Mouse (Mus musculus) fat pad, adult 2 months (tissue): Measurements from ENCODE around the gene Hist1h4d.
"Not testable (repeated sequence)": the region's sequence is repeated elsewhere in the genome, so short reads cannot be mapped to it uniquely, and the experiment has no call there.

Experiments
- DNase-seq: peaks from one replicate; pipeline ENCODE4 v3.0.0-alpha.2; 2011; ENCODE audit warnings: low read depth, low spot score; ENCODE audit errors: extremely low read depth

Gene Hist1h4d

DNA sequence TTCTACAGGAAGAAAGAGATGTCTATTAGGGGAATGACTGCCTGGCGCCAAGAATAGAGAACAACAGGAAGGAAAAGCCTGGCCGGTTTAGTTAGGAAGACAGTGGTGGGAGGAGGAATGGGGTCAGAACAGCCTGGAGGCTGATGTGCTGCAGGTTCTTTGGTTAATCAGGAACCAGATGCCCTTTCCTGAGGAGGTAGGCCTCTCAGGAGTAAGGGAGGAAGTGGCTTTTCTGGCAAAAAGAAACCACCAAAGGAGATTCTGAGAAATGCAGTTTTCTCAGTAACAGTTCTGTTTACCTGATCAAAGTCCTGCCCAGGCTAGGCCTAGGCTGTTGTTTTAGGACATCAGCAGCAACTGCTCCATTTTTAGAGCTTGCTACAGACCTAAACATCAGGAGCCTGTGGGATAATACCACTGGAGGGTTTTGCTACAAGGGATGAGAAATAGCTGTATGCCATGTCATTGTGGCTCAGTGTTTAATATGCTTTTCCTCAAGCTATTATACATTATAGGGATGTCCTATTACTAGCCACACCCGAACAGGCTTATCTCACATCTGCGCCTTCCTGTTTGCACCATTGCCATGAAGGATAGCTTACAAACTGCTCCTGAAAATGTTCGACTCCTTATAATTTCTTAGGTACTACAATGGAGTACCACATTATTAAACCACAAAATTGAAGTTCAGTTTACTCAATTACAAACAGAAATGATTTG is 11.8 kb downstream of the Hist1h4d start:
- no peak for DNase-seq

DNA sequence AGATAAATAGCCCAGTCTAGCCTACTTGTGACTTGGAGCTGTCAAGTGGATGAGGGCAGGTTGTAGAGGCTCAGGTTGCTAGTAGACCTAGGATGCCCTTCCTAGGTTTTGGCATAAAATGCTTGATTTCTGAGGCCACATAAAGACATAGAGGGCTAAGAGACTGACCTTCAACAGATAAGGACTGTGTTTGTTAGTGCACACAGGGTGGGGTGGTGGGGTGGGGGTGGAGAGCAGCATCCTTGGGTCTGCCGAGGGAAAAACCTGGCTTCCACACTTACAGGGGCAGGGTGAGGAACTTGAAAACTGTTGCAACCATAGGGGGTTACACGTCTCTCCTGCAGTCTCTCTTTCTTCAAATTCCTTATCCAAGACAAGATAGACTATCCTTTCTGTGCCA is 13.8 kb downstream of the Hist1h4d start:
- no peak for DNase-seq

DNA sequence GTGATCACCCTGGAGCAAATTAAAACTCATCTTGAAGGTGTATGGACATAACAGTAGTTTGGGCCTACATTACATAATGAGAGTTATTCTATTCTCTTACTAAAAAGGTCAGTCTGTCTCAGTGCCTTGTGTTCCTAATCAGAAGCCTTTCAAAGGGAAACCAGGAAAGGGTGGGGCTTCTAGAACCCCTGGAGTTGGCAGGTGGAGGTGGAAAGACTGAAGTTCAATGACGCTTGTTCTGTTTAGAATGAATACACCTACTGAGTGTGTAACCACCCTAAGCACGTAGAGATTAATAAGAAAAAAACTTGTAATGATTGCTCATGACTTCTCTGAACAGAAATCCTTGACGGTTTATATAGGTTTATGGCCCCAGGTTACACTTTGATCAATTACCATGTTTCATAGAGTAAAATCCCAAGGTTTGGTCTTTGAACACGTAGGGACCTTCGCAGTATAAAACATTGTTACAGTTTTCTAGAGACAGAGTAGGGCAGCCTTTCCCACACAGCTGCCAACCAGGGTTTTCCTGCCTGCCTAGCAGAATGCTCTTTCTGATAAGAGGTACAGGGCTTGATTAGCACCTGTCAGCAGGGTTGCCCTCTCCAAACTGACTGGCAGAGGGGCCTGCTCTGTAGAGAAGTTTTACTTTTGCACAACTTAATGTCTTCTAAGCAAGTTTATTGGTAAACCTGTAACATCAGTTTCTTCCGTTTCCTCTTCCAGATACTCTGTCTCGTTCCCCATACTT is 14.4 kb downstream of the Hist1h4d start:
- no peak for DNase-seq

DNA sequence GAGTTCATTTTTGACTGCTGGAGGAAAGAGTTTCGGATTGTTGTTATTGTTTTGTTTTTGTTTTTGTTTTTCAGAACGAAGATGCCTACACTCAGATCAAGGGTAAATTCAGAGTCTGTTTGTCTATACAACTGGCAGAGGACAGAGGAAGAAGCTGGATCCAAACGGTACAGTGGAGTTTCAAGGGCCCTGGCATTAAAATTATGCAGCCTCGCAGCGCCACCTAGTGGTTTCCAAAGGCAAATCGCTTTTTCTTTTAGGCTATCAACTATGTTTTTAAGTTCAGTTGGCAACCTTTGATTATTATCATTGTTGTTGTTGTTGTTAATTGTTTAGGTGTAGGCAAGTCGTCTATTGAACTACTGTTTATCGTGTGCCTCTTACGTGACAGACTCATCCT is 16.6 kb downstream of the Hist1h4d start:
- DNase-seq = no peak

DNA sequence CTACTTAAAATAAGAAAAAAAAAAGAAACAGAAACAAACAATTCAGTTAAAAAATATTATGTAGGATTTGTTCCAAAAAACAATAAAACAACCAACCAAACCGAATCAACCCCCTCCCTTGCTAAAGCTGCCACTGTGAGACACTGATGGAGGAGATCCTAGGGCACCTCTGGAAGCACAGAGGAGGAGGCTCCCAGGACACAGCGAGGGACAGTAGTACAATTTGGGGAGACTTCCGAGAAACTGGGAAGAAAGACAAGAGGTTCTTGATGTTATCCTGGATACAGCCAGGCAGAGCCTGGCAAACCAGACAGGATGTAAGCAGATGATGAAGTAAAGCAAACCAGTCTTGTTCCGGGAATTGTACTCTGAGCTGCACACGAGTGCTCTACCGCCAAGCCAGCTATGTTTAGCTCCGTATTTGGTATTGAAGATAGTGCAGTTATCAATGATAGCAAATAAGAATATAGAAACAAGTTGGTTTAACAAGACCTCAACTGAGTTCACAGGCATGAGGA is 21.8 kb downstream of the Hist1h4d start:
- DNase-seq = no peak

DNA sequence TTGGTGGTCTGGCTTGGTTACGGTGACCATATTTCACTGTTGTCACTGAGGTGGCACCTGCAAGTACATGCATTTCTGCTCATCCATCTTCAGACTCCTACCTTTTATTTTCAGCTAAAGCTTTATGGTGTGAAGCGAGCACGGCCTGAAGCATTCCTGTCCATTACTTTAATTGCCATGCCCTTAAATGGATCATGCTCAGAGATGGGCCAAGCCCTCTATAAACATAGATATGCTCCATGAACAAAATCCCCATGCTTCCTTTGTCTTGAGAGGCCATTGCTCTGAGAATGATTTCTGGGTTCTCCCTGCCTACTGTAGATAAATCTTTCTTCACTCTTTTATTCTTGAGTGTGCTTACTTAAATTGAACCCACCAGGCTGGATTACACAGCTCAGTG is 23.1 kb downstream of the Hist1h4d start:
- DNase-seq = no peak

- no peak for DNase-seq
Observed at GRCm38 (mm10) chr13:23605052-23605451, 23.7 kb downstream of the Hist1h4d start.

GRCm38 (mm10) chr13:23609209-23609608 is 27.8 kb downstream of the Hist1h4d start:
- no peak for DNase-seq

DNA sequence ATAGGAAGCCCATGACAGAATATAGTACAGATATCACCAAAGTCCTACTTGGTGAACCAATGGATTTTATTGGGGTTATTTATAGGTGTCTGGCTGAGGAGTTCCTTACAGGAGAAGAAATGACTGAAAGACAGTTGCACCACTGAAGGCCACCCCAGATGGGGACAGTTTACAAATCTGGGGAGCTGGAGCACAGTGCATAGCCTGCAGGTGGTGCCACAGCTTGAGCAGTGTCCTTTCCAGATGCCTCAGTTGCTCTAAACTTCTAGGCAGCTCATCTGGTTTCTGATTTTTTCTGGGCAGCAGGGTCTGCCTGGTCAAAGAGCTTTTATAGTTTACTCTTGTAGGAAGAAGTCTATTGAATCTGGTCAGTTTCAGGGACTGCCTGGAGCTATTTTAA is 28.4 kb downstream of the Hist1h4d start:
- DNase-seq = no peak

DNA sequence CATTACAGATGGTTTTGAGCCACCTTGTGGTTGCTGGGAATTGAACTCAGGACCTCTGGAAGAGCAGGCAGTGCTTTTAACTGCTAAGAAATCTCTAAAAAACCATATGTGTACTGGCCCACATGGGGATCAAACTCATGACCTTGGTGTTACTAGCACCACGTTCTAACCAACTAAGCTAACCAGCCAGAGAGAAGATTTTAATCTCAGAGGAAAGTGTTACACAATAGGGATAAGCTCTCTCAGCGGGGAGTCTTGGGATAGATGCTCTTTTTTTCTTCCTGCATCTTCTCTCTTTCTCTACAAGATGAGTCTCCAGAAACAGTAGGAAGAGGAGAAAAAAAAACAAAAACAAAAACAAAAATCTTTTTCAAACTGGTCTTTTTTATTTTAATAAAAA is 29.0 kb downstream of the Hist1h4d start:
- DNase-seq = no peak

DNA sequence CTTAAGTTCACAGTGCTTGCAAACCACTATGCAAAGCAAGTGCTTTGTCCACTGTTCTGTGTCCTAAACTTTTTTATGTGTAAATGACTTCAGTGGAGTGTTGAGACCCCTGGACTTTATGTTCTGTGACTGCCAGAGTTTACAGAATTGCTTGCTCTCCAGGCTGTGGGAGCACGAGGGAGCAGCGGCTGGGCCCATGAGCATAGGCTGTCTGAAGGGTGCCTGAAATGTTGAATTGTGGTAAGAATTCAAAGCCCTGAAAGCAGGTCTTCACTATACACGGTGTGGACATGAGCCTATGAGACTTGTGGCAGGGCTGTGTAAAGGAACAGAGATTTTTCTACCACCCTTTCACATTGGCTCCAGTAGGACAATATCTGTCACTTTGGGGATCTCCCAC is 30.2 kb downstream of the Hist1h4d start:
- no peak for DNase-seq

DNA sequence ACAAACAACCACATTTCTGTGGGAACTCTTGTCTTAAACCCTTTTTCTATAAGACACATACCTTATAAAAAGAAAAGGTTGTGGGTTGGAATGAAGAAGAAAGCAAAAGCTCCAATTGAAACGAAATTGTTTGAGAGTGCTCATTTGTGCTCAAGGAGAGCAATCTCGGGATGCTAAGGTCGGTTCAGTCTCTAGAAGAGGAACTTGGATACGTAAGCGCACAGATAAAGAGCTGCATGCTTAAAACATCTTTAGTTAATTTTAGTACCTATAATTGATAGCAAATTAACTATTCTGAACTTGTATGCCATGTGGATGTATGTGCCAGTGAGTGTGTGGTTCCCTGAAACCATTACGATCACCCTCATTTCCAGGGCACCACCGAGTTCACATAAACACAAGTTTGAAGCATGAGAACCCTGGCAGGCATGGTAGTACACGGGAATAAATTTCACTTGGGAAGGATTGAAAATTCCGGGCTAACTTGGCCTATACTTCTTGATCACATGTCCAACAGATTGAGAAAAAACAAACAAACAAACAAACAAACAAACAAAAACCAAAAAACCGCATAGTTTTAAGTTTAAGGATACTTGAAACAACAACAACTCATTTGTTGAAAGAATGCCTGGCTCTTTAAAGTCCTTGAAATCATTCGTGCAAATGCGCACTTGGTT is 38.8 kb downstream of the Hist1h4d start:
- DNase-seq = no peak

GRCm38 (mm10) chr13:23620733-23621531 is 39.5 kb downstream of the Hist1h4d start, which contains the start of gene Hist1h2be:
Gene Hist1h2be, minus strand, starts transcription at chr13:23621124.
- DNase-seq = peak; percentile 89

DNA sequence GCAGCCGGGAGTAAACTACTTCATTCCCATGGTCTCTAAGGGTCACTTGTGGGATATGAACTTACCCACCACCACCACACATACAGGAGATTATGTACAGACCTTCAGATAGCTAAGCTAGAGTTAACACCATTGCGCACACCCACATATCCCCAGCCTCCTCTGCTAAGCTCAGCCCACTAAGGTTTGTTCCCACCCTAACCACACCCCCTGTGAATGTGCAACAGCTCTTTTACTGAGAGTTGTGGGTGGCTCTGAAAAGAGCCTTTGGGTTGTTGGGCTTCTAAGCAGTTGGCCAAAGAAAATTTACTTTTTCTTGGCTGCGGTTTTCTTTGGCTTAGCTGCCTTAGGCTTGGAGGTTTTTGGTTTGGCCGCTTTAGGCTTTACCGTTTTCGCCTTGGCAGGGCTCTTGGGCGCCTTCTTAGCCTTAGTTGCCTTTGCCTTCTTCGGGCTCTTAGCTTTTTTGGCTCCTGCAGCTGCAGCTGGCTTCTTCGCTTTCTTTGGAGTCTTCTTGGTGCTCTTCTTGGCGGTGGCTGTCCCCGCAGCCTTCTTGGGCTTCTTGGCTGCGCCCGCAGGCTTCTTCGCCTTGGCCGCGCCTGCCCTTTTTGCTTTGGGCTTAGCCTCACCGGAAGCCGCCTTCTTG is 40.3 kb downstream of the Hist1h4d start:
- DNase-seq = peak; percentile 80

DNA sequence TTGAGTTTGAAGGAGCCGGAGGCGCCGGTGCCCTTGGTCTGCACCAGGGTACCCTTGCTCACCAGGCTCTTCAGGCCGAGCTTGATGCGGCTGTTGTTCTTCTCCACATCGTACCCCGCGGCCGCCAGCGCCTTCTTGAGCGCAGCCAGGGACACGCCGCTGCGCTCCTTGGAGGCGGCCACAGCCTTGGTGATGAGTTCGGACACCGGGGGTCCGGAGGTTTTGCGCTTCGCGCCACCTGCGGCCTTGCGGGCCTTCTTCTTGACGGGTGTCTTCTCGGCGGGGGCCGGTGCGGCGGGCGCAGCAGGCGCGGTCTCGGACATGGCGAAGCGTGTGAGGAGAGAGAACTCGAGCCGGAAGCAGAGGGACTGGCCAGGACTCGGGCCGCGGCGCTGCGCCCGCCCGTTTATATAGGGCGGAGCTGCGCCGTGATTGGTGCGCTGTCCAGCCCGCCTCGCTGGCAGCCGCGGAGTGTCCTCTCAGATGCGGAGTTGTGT is 40.8 kb downstream of the Hist1h4d start, which contains the start of gene Hist1h1e:
Hist1h1e (minus strand) TSS at position 384 of the 497 bp plus-strand sequence.
- DNase-seq = not testable (repeated sequence)

DNA sequence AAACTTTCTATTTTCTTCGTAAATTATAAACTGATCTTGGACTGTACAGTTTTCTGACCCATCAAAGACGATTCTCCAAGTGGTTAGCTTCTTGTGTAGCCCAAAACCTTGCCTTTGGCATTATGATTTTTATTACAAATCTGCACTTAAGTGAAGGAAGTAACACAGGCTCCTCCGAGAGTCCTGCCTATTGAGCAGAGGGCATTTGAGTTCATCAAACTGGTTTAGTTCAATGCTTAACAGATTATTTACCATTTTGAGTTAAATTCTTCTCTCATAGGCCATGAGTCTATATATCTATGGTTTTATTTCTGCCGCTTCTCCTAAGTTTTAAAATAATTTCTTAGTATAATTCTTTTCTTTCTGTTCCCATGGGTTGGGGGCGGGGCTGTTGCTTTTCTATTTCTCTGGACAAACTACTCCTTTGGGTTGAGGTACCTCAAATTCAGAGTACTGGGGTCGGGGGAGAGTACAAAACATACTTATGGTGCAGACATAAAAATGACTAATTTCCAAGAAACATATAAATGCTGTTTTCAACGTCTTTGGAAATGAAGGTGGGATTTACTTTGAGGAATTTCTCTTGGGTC is 41.6 kb downstream of the Hist1h4d start:
- no peak for DNase-seq

GRCm38 (mm10) chr13:23630653-23631052 is 49.3 kb downstream of the Hist1h4d start:
- no peak for DNase-seq
